Comparison of ENCODE assay signal across 19 mouse cellular contexts in genomic region chr11:35989967-35990366, GRCm38 (mm10). TPM values are rescaled to one million over a fixed set of nuclear protein-coding genes. Genes with fewer than 3 reads are reported as not detected.
"Had no signal": no experiment of that assay in that cellular context is flagged by ENCODE, and none has a peak within 500 bp of the region (broad histone marks: within the 10 kb centered on the region; RNA-seq: fewer than 3 reads in every experiment).

No protein-coding gene starts in this region.

- DNase-seq: liver, postnatal 0 days; lung, adult 2 months; lung, postnatal 14 days; lung, postnatal 36 days; midbrain, embryonic 14.5 days; right cerebral cortex, postnatal 14 days; thymus, adult 2 months; thymus, postnatal 25 days; thymus, postnatal 4 days had no signal

- H3K9ac ChIP-seq: liver, embryonic 15.5 days; liver, postnatal 0 days; lung, embryonic 15.5 days; midbrain, embryonic 12.5 days; neural tube, embryonic 12.5 days; stomach, embryonic 15.5 days had no signal

- H3K27me3 ChIP-seq: stomach, embryonic 15.5 days had no signal

- H3K36me3 ChIP-seq: liver, embryonic 15.5 days; lung, embryonic 15.5 days; midbrain, embryonic 12.5 days; neural tube, embryonic 12.5 days; stomach, embryonic 15.5 days had no signal

- ATAC-seq: liver, postnatal 0 days; lung, postnatal 0 days had no signal

- H3K4me2 ChIP-seq: liver, embryonic 15.5 days; lung, embryonic 15.5 days; midbrain, embryonic 12.5 days; neural tube, embryonic 12.5 days; stomach, embryonic 15.5 days had no signal

- H3K4me3 ChIP-seq: liver, embryonic 15.5 days; lung, embryonic 15.5 days; megakaryocyte, embryonic 14.5 days; midbrain, embryonic 12.5 days; neural tube, embryonic 12.5 days; stomach, embryonic 15.5 days had no signal

- H3K9me3 ChIP-seq: liver, embryonic 15.5 days; lung, embryonic 15.5 days; midbrain, embryonic 12.5 days; neural tube, embryonic 12.5 days; stomach, embryonic 15.5 days had no signal

- H3K27ac ChIP-seq: liver, embryonic 15.5 days; lung, embryonic 15.5 days; macrophage; midbrain, embryonic 12.5 days; neural tube, embryonic 12.5 days; stomach, embryonic 15.5 days; stomach, postnatal 0 days had no signal

RNA-seq across cellular contexts. Expression of gene Wwc1, which starts 9.6 kb away (rescaled TPM):
- total RNA-seq: monocyte, adult 5-6 weeks had no signal
